ENCODE assay signal across 8 mouse cellular contexts in genomic region chr11:114636727-114637505, GRCm38 (mm10). TPM values are rescaled to one million over a fixed set of nuclear protein-coding genes. Genes with fewer than 3 reads are reported as not detected.
DNase-seq lines count a peak whose midpoint lies in the region; ATAC-seq and TF ChIP-seq lines count a peak whose summit lies in the region.

No protein-coding gene starts in this region.

- H3K4me3 ChIP-seq in kidney, adult 2 months (ENCODE audit: insufficient read depth, low read depth, low read length): no peak overlapping the region
- H3K4me3 ChIP-seq in forebrain, embryonic 15.5 days: 0 out of 2 replicates have a peak overlapping the region, but pooled peaks have one; percentile 9
- H3K4me3 ChIP-seq in limb, embryonic 12.5 days (replicated peaks): no peak overlapping the region
- H3K4me3 ChIP-seq in liver, postnatal 0 days (ENCODE audit: low read depth, low read length): no peak overlapping the region

- DNase-seq in kidney, adult 2 months: peak; percentile 20
- no peak for DNase-seq in kidney, postnatal 14 days
- DNase-seq in brain, embryonic 14.5 days (ENCODE audit: low read depth): peak; percentile 72
- DNase-seq in liver, postnatal 0 days: no peak
- DNase-seq in testis, postnatal 10 days (ENCODE audit: low spot score): no peak

- TF ChIP-seq CTCF in kidney, adult 2 months (conservative IDR thresholded peaks at IDR 0.05; ENCODE audit: insufficient read depth, insufficient read length, low read depth, low read length): no peak
- TF ChIP-seq CTCF in brain, embryonic 14.5 days (IDR thresholded peaks at IDR 0.05; ENCODE audit: borderline replicate concordance, extremely low read depth, insufficient read depth, insufficient read length): no peak
- TF ChIP-seq CTCF in liver, postnatal 0 days (IDR thresholded peaks at IDR 0.05; ENCODE audit: low read depth): no peak

- no peaks in the 10 kb centered on the region for H3K9me3 ChIP-seq in forebrain, embryonic 15.5 days
- no peaks in the 10 kb centered on the region for H3K9me3 ChIP-seq in limb, embryonic 12.5 days
- no peaks in the 10 kb centered on the region for H3K9me3 ChIP-seq in liver, postnatal 0 days (ENCODE audit: low read length)

- no peak overlapping the region for H3K9ac ChIP-seq in forebrain, embryonic 15.5 days (replicated peaks)
- H3K9ac ChIP-seq in limb, embryonic 12.5 days (replicated peaks): no peak overlapping the region
- no peak overlapping the region for H3K9ac ChIP-seq in liver, postnatal 0 days (replicated peaks)

- peak; percentile 79 for ATAC-seq in forebrain, embryonic 15.5 days (replicated peaks)
- ATAC-seq in limb, embryonic 12.5 days (ENCODE audit: insufficient number of reproducible peaks, insufficient read depth, low FRiP score, low TSS enrichment, low read depth): peak; percentile 44; the same call in 1 of the 2 replicates
- no peak for ATAC-seq in liver, postnatal 0 days
- no peak for ATAC-seq in erythroid progenitor cell, adult 5-6 weeks (replicated peaks; ENCODE audit: low FRiP score, poor library complexity, severe bottlenecking)

- no peaks in the 10 kb centered on the region for H3K27me3 ChIP-seq in kidney, adult 2 months (replicated peaks; ENCODE audit: control insufficient read depth, insufficient read depth, low read length)
- peaks cover 6% of the 10 kb centered on the region; the same call in 1 of the 2 replicates for H3K27me3 ChIP-seq in forebrain, embryonic 15.5 days
- peaks cover 32% of the 10 kb centered on the region for H3K27me3 ChIP-seq in limb, embryonic 12.5 days
- peaks cover 16% of the 10 kb centered on the region; the same call in 1 of the 2 replicates for H3K27me3 ChIP-seq in liver, postnatal 0 days (ENCODE audit: insufficient read depth, low read length)

- TF ChIP-seq EP300 in liver, postnatal 0 days (IDR thresholded peaks at IDR 0.05; ENCODE audit: low read depth): no peak

- no peaks in the 10 kb centered on the region for H3K4me1 ChIP-seq in kidney, adult 2 months (ENCODE audit: control insufficient read depth, insufficient read depth, low read length)
- H3K4me1 ChIP-seq in forebrain, embryonic 15.5 days: peaks cover 30% of the 10 kb centered on the region
- H3K4me1 ChIP-seq in limb, embryonic 12.5 days (replicated peaks): peaks cover 20% of the 10 kb centered on the region
- H3K4me1 ChIP-seq in liver, postnatal 0 days (ENCODE audit: insufficient read depth): no peaks in the 10 kb centered on the region

- no peaks in the 10 kb centered on the region for H3K36me3 ChIP-seq in kidney, adult 2 months (ENCODE audit: control insufficient read depth, insufficient read depth, low read length)
- no peaks in the 10 kb centered on the region for H3K36me3 ChIP-seq in forebrain, embryonic 15.5 days
- no peaks in the 10 kb centered on the region for H3K36me3 ChIP-seq in limb, embryonic 12.5 days
- no peaks in the 10 kb centered on the region for H3K36me3 ChIP-seq in liver, postnatal 0 days (replicated peaks; ENCODE audit: insufficient read depth, low read length)

- 52% methylated on average over 35 of the region's 35 CpGs for WGBS in kidney, adult 2 months
- WGBS in forebrain, embryonic 15.5 days: 48% methylated on average over 35 of the region's 35 CpGs
- WGBS in limb, embryonic 12.5 days: 55% methylated on average over 35 of the region's 35 CpGs
- 55% methylated on average over 34 of the region's 35 CpGs for WGBS in liver, postnatal 0 days (ENCODE audit: insufficient replicate concordance)

- no peak for TF ChIP-seq POLR2A in kidney, adult 2 months (IDR thresholded peaks at IDR 0.05; ENCODE audit: low read depth, low read length)
- TF ChIP-seq POLR2A in brain, embryonic 14.5 days (IDR thresholded peaks at IDR 0.05; ENCODE audit: borderline replicate concordance, extremely low read depth, insufficient read depth, insufficient read length, poor library complexity, severe bottlenecking): no peak

- H3K4me2 ChIP-seq in forebrain, embryonic 15.5 days (replicated peaks): peak overlapping the region; percentile 36
- peak overlapping the region; percentile 44 for H3K4me2 ChIP-seq in limb, embryonic 12.5 days
- H3K4me2 ChIP-seq in liver, postnatal 0 days (ENCODE audit: low read depth, low read length): no peak overlapping the region

- no peak overlapping the region for H3K27ac ChIP-seq in kidney, adult 2 months (ENCODE audit: insufficient read depth, low read depth, low read length)
- 0 out of 2 replicates have a peak overlapping the region, but pooled peaks have one; percentile 28 for H3K27ac ChIP-seq in forebrain, embryonic 15.5 days (replicated peaks)
- H3K27ac ChIP-seq in limb, embryonic 12.5 days: no peak overlapping the region
- H3K27ac ChIP-seq in liver, postnatal 0 days (ENCODE audit: low read depth): no peak overlapping the region

RNA-seq across cellular contexts. Expression of gene Rpl38, which starts 31.4 kb away (rescaled TPM):
- polyA plus RNA-seq in kidney, adult 2 months (2012; rRNA removed): 432 and 738 TPM in 2 replicates
- polyA plus RNA-seq in brain, embryonic 14.5 days (2012; rRNA removed): 1,736 and 1,742 TPM in 2 replicates
- polyA plus RNA-seq in forebrain, embryonic 15.5 days (2015; fragmentation: Nextera tagmentation; extraction: Ambion mirVana): 787 and 864 TPM in 2 replicates
- 966 and 981 TPM in 2 replicates for polyA plus RNA-seq in limb, embryonic 12.5 days (2016; fragmentation: Nextera tagmentation; extraction: Ambion mirVana)
- polyA plus RNA-seq in liver, postnatal 0 days (2015; fragmentation: Nextera tagmentation; extraction: Ambion mirVana): 793 and 837 TPM in 2 replicates
- 369 and 378 TPM in 2 replicates for total RNA-seq in erythroid progenitor cell, adult 5-6 weeks (2015; ENCODE audit: low replicate concordance)
- total RNA-seq in erythroid progenitor cell, adult 5-6 weeks (2017; ENCODE audit: low replicate concordance): 367 and 731 TPM in 2 replicates

RNA-seq across cellular contexts. Expression of gene Ttyh2, which starts 38.3 kb away (rescaled TPM):
- polyA plus RNA-seq in kidney, adult 2 months (2012; rRNA removed): 34.4 and 40.6 TPM in 2 replicates
- 17.8 and 25.4 TPM in 2 replicates for polyA plus RNA-seq in brain, embryonic 14.5 days (2012; rRNA removed)
- polyA plus RNA-seq in forebrain, embryonic 15.5 days (2015; fragmentation: Nextera tagmentation; extraction: Ambion mirVana): 23.1 and 24.1 TPM in 2 replicates
- 9.9 and 10.0 TPM in 2 replicates for polyA plus RNA-seq in limb, embryonic 12.5 days (2016; fragmentation: Nextera tagmentation; extraction: Ambion mirVana)
- 22.1 and 23.7 TPM in 2 replicates for polyA plus RNA-seq in liver, postnatal 0 days (2015; fragmentation: Nextera tagmentation; extraction: Ambion mirVana)
- total RNA-seq in erythroid progenitor cell, adult 5-6 weeks (2015; ENCODE audit: low replicate concordance): 1.3 and 1.8 TPM in 2 replicates
- total RNA-seq in erythroid progenitor cell, adult 5-6 weeks (2017; ENCODE audit: low replicate concordance): 1.6 and 2.4 TPM in 2 replicates

Comparison
In these comparisons a context has a peak if more than half of its experiments do, and no peak if none do; other contexts are left out.
1. DNase-seq: peak in kidney, adult 2 months (single experiment) and brain, embryonic 14.5 days (single experiment); none in kidney, postnatal 14 days (single experiment), liver, postnatal 0 days (single experiment) and testis, postnatal 10 days (single experiment).
2. ATAC-seq: peak in forebrain, embryonic 15.5 days (single experiment) and limb, embryonic 12.5 days (single experiment); none in liver, postnatal 0 days (single experiment) and erythroid progenitor cell, adult 5-6 weeks (single experiment).